ENCODE assay signal across 29 mouse cellular contexts in genomic region chr11:102587554-102587953, GRCm38 (mm10). TPM values are rescaled to one million over a fixed set of nuclear protein-coding genes. Genes with fewer than 3 reads are reported as not detected.
DNase-seq lines count a peak whose midpoint lies in the region; ATAC-seq and TF ChIP-seq lines count a peak whose summit lies in the region.
"Had no signal": no experiment of that assay in that cellular context is flagged by ENCODE, and none has a peak within 500 bp of the region (broad histone marks: within the 10 kb centered on the region; RNA-seq: fewer than 3 reads in every experiment).

No protein-coding gene starts in this region.

- H3K4me2 ChIP-seq in heart, postnatal 0 days (ENCODE audit: low read depth, low read length), result no peak overlapping the region
- H3K4me2 ChIP-seq in heart, embryonic 11.5 days, result no peak overlapping the region
- no peak overlapping the region for H3K4me2 ChIP-seq in liver, postnatal 0 days (ENCODE audit: low read depth, low read length)
- no peak overlapping the region for H3K4me2 ChIP-seq in CH12.LX (ENCODE audit: insufficient read depth, low read depth, poor library complexity, severe bottlenecking)
- H3K4me2 ChIP-seq: embryonic facial prominence, embryonic 15.5 days; forebrain, embryonic 15.5 days; hindbrain, embryonic 13.5 days; limb, embryonic 12.5 days; liver, embryonic 13.5 days; midbrain, embryonic 13.5 days; neural tube, embryonic 13.5 days had no signal

- TF ChIP-seq RAD21 in CH12.LX (IDR thresholded peaks at IDR 0.05; ENCODE audit: low read depth, low read length), result no peak

- no peak overlapping the region for H3K9ac ChIP-seq in heart, postnatal 0 days (replicated peaks; ENCODE audit: low read depth, low read length)
- no peak overlapping the region for H3K9ac ChIP-seq in heart, embryonic 11.5 days (ENCODE audit: low read depth, low read length)
- H3K9ac ChIP-seq in liver, postnatal 0 days (replicated peaks), result no peak overlapping the region
- H3K9ac ChIP-seq in CH12.LX (ENCODE audit: insufficient read depth, low read depth), result no peak overlapping the region
- H3K9ac ChIP-seq: embryonic facial prominence, embryonic 15.5 days; forebrain, embryonic 15.5 days; hindbrain, embryonic 13.5 days; limb, embryonic 12.5 days; liver, embryonic 13.5 days; midbrain, embryonic 13.5 days; neural tube, embryonic 13.5 days had no signal

- TF ChIP-seq EP300 in heart, postnatal 0 days (IDR thresholded peaks at IDR 0.05; ENCODE audit: low read depth), result no peak
- TF ChIP-seq EP300 in liver, postnatal 0 days (IDR thresholded peaks at IDR 0.05; ENCODE audit: low read depth), result no peak
- TF ChIP-seq EP300 in CH12.LX (IDR thresholded peaks at IDR 0.05; ENCODE audit: low read length), result no peak

- H3K9me3 ChIP-seq in heart, postnatal 0 days (replicated peaks; ENCODE audit: control insufficient read depth, low read length), result no peaks in the 10 kb centered on the region
- no peaks in the 10 kb centered on the region for H3K9me3 ChIP-seq in heart, embryonic 11.5 days (replicated peaks; ENCODE audit: control insufficient read depth, low read length)
- peaks cover 3% of the 10 kb centered on the region; the same call in 1 of the 2 replicates for H3K9me3 ChIP-seq in liver, postnatal 0 days (ENCODE audit: low read length)
- H3K9me3 ChIP-seq in CH12.LX (replicated peaks; ENCODE audit: low read length), result peaks cover 11% of the 10 kb centered on the region
- H3K9me3 ChIP-seq: embryonic facial prominence, embryonic 15.5 days; forebrain, embryonic 15.5 days; heart, embryonic 10.5 days; hindbrain, embryonic 13.5 days; midbrain, embryonic 13.5 days had no signal

- WGBS in heart, postnatal 0 days, result 83% methylated on average over 3 of the region's 3 CpGs
- 73% methylated on average over 3 of the region's 3 CpGs for WGBS in heart, embryonic 11.5 days (ENCODE audit: insufficient replicate concordance)
- 74% methylated on average over 3 of the region's 3 CpGs for WGBS in liver, postnatal 0 days (ENCODE audit: insufficient replicate concordance)

- H3K36me3 ChIP-seq in heart, postnatal 0 days (replicated peaks; ENCODE audit: control insufficient read depth, insufficient read depth, low read length), result no peaks in the 10 kb centered on the region
- no peaks in the 10 kb centered on the region for H3K36me3 ChIP-seq in heart, embryonic 11.5 days (ENCODE audit: control insufficient read depth, insufficient read depth, low read length)
- no peaks in the 10 kb centered on the region for H3K36me3 ChIP-seq in liver, postnatal 0 days (replicated peaks; ENCODE audit: insufficient read depth, low read length)
- no peaks in the 10 kb centered on the region for H3K36me3 ChIP-seq in CH12.LX (replicated peaks in 1 of 2; ENCODE audit: control insufficient read depth in 1 of 2, insufficient read depth in 1 of 2, low read length in 1 of 2)
- H3K36me3 ChIP-seq: embryonic facial prominence, embryonic 15.5 days; forebrain, embryonic 15.5 days; G1E; hindbrain, embryonic 13.5 days; limb, embryonic 12.5 days; liver, embryonic 13.5 days; midbrain, embryonic 13.5 days; neural tube, embryonic 13.5 days had no signal

- no peak for ATAC-seq in heart, postnatal 0 days (ENCODE audit: insufficient read depth, low read depth)
- ATAC-seq in heart, embryonic 11.5 days (replicated peaks; ENCODE audit: insufficient number of reproducible peaks, low FRiP score, low TSS enrichment), result no peak
- ATAC-seq in liver, postnatal 0 days, result no peak
- ATAC-seq: forebrain, embryonic 15.5 days; inflammation-experienced regulatory T-cells, adult 6 months; midbrain, embryonic 13.5 days had no signal

- H3K27me3 ChIP-seq in heart, postnatal 0 days (ENCODE audit: control insufficient read depth, insufficient read depth, low read length), result no peaks in the 10 kb centered on the region
- no peaks in the 10 kb centered on the region; the same call in 1 of the 2 replicates for H3K27me3 ChIP-seq in heart, embryonic 11.5 days (ENCODE audit: control insufficient read depth, insufficient read depth, low read length)
- H3K27me3 ChIP-seq in liver, postnatal 0 days (ENCODE audit: insufficient read depth, low read length), result peaks cover 3% of the 10 kb centered on the region; the same call in 1 of the 2 replicates
- peaks cover 72% of the 10 kb centered on the region for H3K27me3 ChIP-seq in CH12.LX (replicated peaks)
- H3K27me3 ChIP-seq: embryonic facial prominence, embryonic 15.5 days; forebrain, embryonic 15.5 days; neural tube, embryonic 13.5 days had no signal

- in situ Hi-C loops in CH12.LX (cut with MboI; ENCODE audit: low pct_ligation_motif_present, low pct_unique_long_range_greater_than_20kb, low sequenced_read_pairs), result no loop called here

- 0 out of 2 replicates have a peak, but pooled peaks have one; percentile 5 for TF ChIP-seq CTCF in heart, postnatal 0 days (IDR thresholded peaks at IDR 0.05; ENCODE audit: low read depth)
- 0 out of 2 replicates have a peak, but pooled peaks have one; percentile 13 for TF ChIP-seq CTCF in liver, postnatal 0 days (IDR thresholded peaks at IDR 0.05; ENCODE audit: low read depth)
- TF ChIP-seq CTCF in CH12.LX (conservative IDR thresholded peaks at IDR 0.05 in 1 of 2, IDR thresholded peaks at IDR 0.05 in 1 of 2; ENCODE audit: low read depth in 2 of 2, low read length in 2 of 2), result peak in 1 of 2 experiments; percentile 17; a peak in 1 of 4 replicates

- no peaks in the 10 kb centered on the region for H3K79me2 ChIP-seq in CH12.LX (replicated peaks; ENCODE audit: control insufficient read depth, extremely low read depth, insufficient read depth, poor library complexity, severe bottlenecking)

- peaks cover 7% of the 10 kb centered on the region for H3K4me1 ChIP-seq in heart, postnatal 0 days (ENCODE audit: control insufficient read depth, insufficient read depth)
- peaks cover 1% of the 10 kb centered on the region for H3K4me1 ChIP-seq in heart, embryonic 11.5 days (ENCODE audit: control insufficient read depth, insufficient read depth, low read length)
- no peaks in the 10 kb centered on the region for H3K4me1 ChIP-seq in liver, postnatal 0 days (ENCODE audit: insufficient read depth)
- no peaks in the 10 kb centered on the region for H3K4me1 ChIP-seq in CH12.LX (ENCODE audit: control insufficient read depth in 1 of 2, insufficient read depth in 2 of 2)
- H3K4me1 ChIP-seq: liver, embryonic 13.5 days had no signal

- dilution Hi-C loops in CH12.LX (cut with MboI; ENCODE audit: extremely low pct_ligation_motif_present, extremely low pct_unique_long_range_greater_than_20kb, low sequenced_read_pairs), result no loop called here

- TF ChIP-seq POLR2A in CH12.LX (IDR thresholded peaks at IDR 0.05; ENCODE audit: low read depth, low read length), result no peak

- H3K27ac ChIP-seq in heart, postnatal 0 days (ENCODE audit: low read depth), result no peak overlapping the region
- H3K27ac ChIP-seq in heart, embryonic 11.5 days (ENCODE audit: low read depth, low read length), result no peak overlapping the region
- no peak overlapping the region for H3K27ac ChIP-seq in liver, postnatal 0 days (ENCODE audit: low read depth)
- no peak overlapping the region for H3K27ac ChIP-seq in CH12.LX (ENCODE audit: insufficient read depth, low read depth)
- H3K27ac ChIP-seq: embryonic facial prominence, embryonic 15.5 days; forebrain, embryonic 15.5 days; heart, embryonic 10.5 days; hindbrain, embryonic 13.5 days; limb, embryonic 12.5 days; liver, embryonic 13.5 days; midbrain, embryonic 13.5 days; neural tube, embryonic 13.5 days had no signal

- no peak for DNase-seq in heart, postnatal 0 days (ENCODE audit: low spot score)
- DNase-seq in liver, postnatal 0 days, result no peak
- DNase-seq in liver (no peak), CH12.LX (ENCODE audit: extremely low read depth) (no peak), R1 (ENCODE audit: low read depth, low spot score) (peak; percentile 74)
- DNase-seq in heart, postnatal 4 days, result no peak
- no peak for DNase-seq in neural tube, embryonic 10.5 days (ENCODE audit: extremely low spot score, low spot score)
- DNase-seq: adrenal gland, postnatal 14 days; cerebellum, adult 9-10 months; heart, postnatal 10 days; kidney, adult 9 months; kidney, postnatal 25 days; liver, embryonic 13.5 days; lung, postnatal 10 days; thymus, adult 18-20 months; thymus, postnatal 4 days had no signal

- no peak overlapping the region for H3K4me3 ChIP-seq in heart, postnatal 0 days (ENCODE audit: low read depth, low read length)
- H3K4me3 ChIP-seq in heart, embryonic 11.5 days (ENCODE audit: low read depth, low read length), result no peak overlapping the region
- H3K4me3 ChIP-seq in liver, postnatal 0 days (ENCODE audit: low read depth, low read length), result no peak overlapping the region
- H3K4me3 ChIP-seq in CH12.LX (replicated peaks in 1 of 3; ENCODE audit: low read depth in 2 of 3, low read length in 2 of 3, poor library complexity in 1 of 3), result no peak overlapping the region
- H3K4me3 ChIP-seq: embryonic facial prominence, embryonic 15.5 days; forebrain, embryonic 15.5 days; heart, embryonic 10.5 days; hindbrain, embryonic 13.5 days; limb, embryonic 12.5 days; liver, embryonic 13.5 days; midbrain, embryonic 13.5 days; neural tube, embryonic 13.5 days had no signal

RNA-seq across cellular contexts. Expression of gene Gm11627, which starts 8.3 kb away (rescaled TPM):
- total RNA-seq in heart, postnatal 0 days (2014; rRNA removed; ENCODE audit: low replicate concordance), result 7.9 TPM in 1 of 2 replicates, not detected in the other
- polyA plus RNA-seq in heart, postnatal 0 days (2015; fragmentation: Nextera tagmentation; extraction: Ambion mirVana), result 9.2 and 12.0 TPM in 2 replicates
- 13.6 and 13.9 TPM in 2 replicates for polyA plus RNA-seq in heart, embryonic 11.5 days (2014; fragmentation: Nextera tagmentation; extraction: Ambion mirVana)
- polyA plus RNA-seq in liver, postnatal 0 days (2015; fragmentation: Nextera tagmentation; extraction: Ambion mirVana), result not detected in 2 replicates
- total RNA-seq in CH12.LX (2012; rRNA removed), result 0.42 TPM in 1 of 2 replicates, not detected in the other
- total RNA-seq in CH12.LX (2014; rRNA removed), result 0.46 and 0.63 TPM in 2 replicates
- polyA plus RNA-seq in CH12.LX (2012; ENCODE audit: insufficient read length, low read depth), result 0.38 TPM in 1 of 2 replicates, not detected in the other
- total RNA-seq in heart, postnatal 4 days (2021), result 1 to 10 TPM; 4.4 to 5.3 TPM
- total RNA-seq: common myeloid progenitor, adult 5-6 weeks; G1E; megakaryocyte progenitor cell, adult 5-6 weeks had no signal
- polyA plus RNA-seq: G1E; inflammation-experienced regulatory T-cells, adult 6 months; spleen, adult 2 months had no signal

RNA-seq across cellular contexts. Expression of gene Fzd2, which starts 16.6 kb away (rescaled TPM):
- 38.1 and 47.1 TPM in 2 replicates for total RNA-seq in heart, postnatal 0 days (2014; rRNA removed; ENCODE audit: low replicate concordance)
- polyA plus RNA-seq in heart, postnatal 0 days (2015; fragmentation: Nextera tagmentation; extraction: Ambion mirVana), result 6.5 and 7.0 TPM in 2 replicates
- polyA plus RNA-seq in heart, embryonic 11.5 days (2014; fragmentation: Nextera tagmentation; extraction: Ambion mirVana), result 23.9 and 25.0 TPM in 2 replicates
- polyA plus RNA-seq in liver, postnatal 0 days (2015; fragmentation: Nextera tagmentation; extraction: Ambion mirVana), result 0.17 and 0.22 TPM in 2 replicates
- total RNA-seq in CH12.LX (2012; rRNA removed) (0.08 and 0.13 TPM in 2 replicates), CH12.LX (2014; rRNA removed) (0.23 and 0.35 TPM in 2 replicates)
- polyA plus RNA-seq in CH12.LX (2012; ENCODE audit: insufficient read length, low read depth), result 0.15 and 0.20 TPM in 2 replicates
- total RNA-seq in heart, postnatal 4 days (2021), result 10 to 100 TPM; 21.9 TPM
- total RNA-seq: common myeloid progenitor, adult 5-6 weeks; G1E; megakaryocyte progenitor cell, adult 5-6 weeks had no signal
- polyA plus RNA-seq: G1E; inflammation-experienced regulatory T-cells, adult 6 months had no signal

RNA-seq across cellular contexts. Expression of gene Gpatch8, which starts 31.4 kb away (rescaled TPM):
- 13.5 and 40.8 TPM in 2 replicates for total RNA-seq in heart, postnatal 0 days (2014; rRNA removed; ENCODE audit: low replicate concordance)
- 23.2 and 25.8 TPM in 2 replicates for polyA plus RNA-seq in heart, postnatal 0 days (2015; fragmentation: Nextera tagmentation; extraction: Ambion mirVana)
- 26.4 and 36.5 TPM in 2 replicates for polyA plus RNA-seq in heart, embryonic 11.5 days (2014; fragmentation: Nextera tagmentation; extraction: Ambion mirVana)
- polyA plus RNA-seq in liver, postnatal 0 days (2015; fragmentation: Nextera tagmentation; extraction: Ambion mirVana), result 11.1 and 12.2 TPM in 2 replicates
- total RNA-seq in CH12.LX (2012; rRNA removed), result 15.4 and 16.6 TPM in 2 replicates
- total RNA-seq in CH12.LX (2014; rRNA removed), result 10.2 and 11.5 TPM in 2 replicates
- polyA plus RNA-seq in CH12.LX (2012; ENCODE audit: insufficient read length, low read depth), result 24.7 and 27.4 TPM in 2 replicates
- total RNA-seq in heart, postnatal 4 days (2021), result 10 to 100 TPM; 29.5 to 29.7 TPM
